21 mouse cellular contexts compared by ENCODE assay signal in genomic region chr4:97346799-97347198, GRCm38 (mm10).
DNase-seq lines count a peak whose midpoint lies in the region; ATAC-seq and TF ChIP-seq lines count a peak whose summit lies in the region.
"Had no signal": no experiment of that assay in that cellular context is flagged by ENCODE, and none has a peak within 500 bp of the region (broad histone marks: within the 10 kb centered on the region; RNA-seq: fewer than 3 reads in every experiment).

No protein-coding gene starts in this region.

- no peak for TF ChIP-seq CTCF in brain, embryonic 14.5 days (IDR thresholded peaks at IDR 0.05; ENCODE audit: borderline replicate concordance, extremely low read depth, insufficient read depth, insufficient read length)
- no peak for TF ChIP-seq CTCF in kidney, adult 2 months (conservative IDR thresholded peaks at IDR 0.05; ENCODE audit: insufficient read depth, insufficient read length, low read depth, low read length)

- no peak overlapping the region for H3K4me2 ChIP-seq in hindbrain, embryonic 16.5 days (ENCODE audit: low read length)
- no peak overlapping the region for H3K4me2 ChIP-seq in hindbrain, embryonic 14.5 days (replicated peaks)
- H3K4me2 ChIP-seq: heart, embryonic 13.5 days; liver, embryonic 12.5 days; lung, embryonic 14.5 days; midbrain, embryonic 11.5 days; neural tube, embryonic 13.5 days had no signal

- no peak overlapping the region for H3K9ac ChIP-seq in hindbrain, embryonic 16.5 days (ENCODE audit: low read depth, low read length)
- H3K9ac ChIP-seq in hindbrain, embryonic 14.5 days, result no peak overlapping the region
- H3K9ac ChIP-seq: heart, embryonic 13.5 days; liver, embryonic 12.5 days; lung, embryonic 14.5 days; neural tube, embryonic 13.5 days had no signal

- no peak overlapping the region for H3K27ac ChIP-seq in hindbrain, embryonic 16.5 days (ENCODE audit: low read depth, low read length)
- H3K27ac ChIP-seq in hindbrain, embryonic 14.5 days, result no peak overlapping the region
- H3K27ac ChIP-seq in kidney, adult 2 months (ENCODE audit: insufficient read depth, low read depth, low read length), result no peak overlapping the region
- H3K27ac ChIP-seq: forebrain, embryonic 10.5 days; heart, embryonic 13.5 days; kidney, postnatal 0 days; liver, embryonic 12.5 days; neural tube, embryonic 13.5 days had no signal

- H3K4me1 ChIP-seq in hindbrain, embryonic 16.5 days (ENCODE audit: control insufficient read depth, insufficient read depth, low read depth, low read length), result no peaks in the 10 kb centered on the region
- no peaks in the 10 kb centered on the region for H3K4me1 ChIP-seq in hindbrain, embryonic 14.5 days (replicated peaks; ENCODE audit: control insufficient read depth, insufficient read depth, low read length)
- H3K4me1 ChIP-seq in kidney, adult 2 months (ENCODE audit: control insufficient read depth, insufficient read depth, low read length), result no peaks in the 10 kb centered on the region
- H3K4me1 ChIP-seq: forebrain, embryonic 10.5 days; heart, embryonic 13.5 days; liver, embryonic 12.5 days; neural tube, embryonic 13.5 days had no signal

- H3K36me3 ChIP-seq in hindbrain, embryonic 16.5 days (ENCODE audit: control insufficient read depth, insufficient read depth, low read length), result no peaks in the 10 kb centered on the region
- no peaks in the 10 kb centered on the region for H3K36me3 ChIP-seq in hindbrain, embryonic 14.5 days (replicated peaks; ENCODE audit: control insufficient read depth, insufficient read depth)
- no peaks in the 10 kb centered on the region for H3K36me3 ChIP-seq in kidney, adult 2 months (ENCODE audit: control insufficient read depth, insufficient read depth, low read length)
- H3K36me3 ChIP-seq: forebrain, embryonic 10.5 days; heart, embryonic 13.5 days; liver, embryonic 12.5 days; neural tube, embryonic 13.5 days had no signal

- no peak overlapping the region for H3K4me3 ChIP-seq in hindbrain, embryonic 16.5 days (ENCODE audit: low read length)
- H3K4me3 ChIP-seq in hindbrain, embryonic 14.5 days (replicated peaks; ENCODE audit: low read length), result no peak overlapping the region
- H3K4me3 ChIP-seq in kidney, adult 2 months (ENCODE audit: insufficient read depth, low read depth, low read length), result no peak overlapping the region
- H3K4me3 ChIP-seq: forebrain, embryonic 10.5 days; heart, embryonic 13.5 days; liver, embryonic 12.5 days; neural tube, embryonic 13.5 days had no signal

- H3K27me3 ChIP-seq in hindbrain, embryonic 16.5 days (replicated peaks; ENCODE audit: control insufficient read depth, insufficient read depth, low read length), result no peaks in the 10 kb centered on the region
- no peaks in the 10 kb centered on the region for H3K27me3 ChIP-seq in hindbrain, embryonic 14.5 days (ENCODE audit: control insufficient read depth, insufficient read depth, low read length)
- no peaks in the 10 kb centered on the region for H3K27me3 ChIP-seq in kidney, adult 2 months (replicated peaks; ENCODE audit: control insufficient read depth, insufficient read depth, low read length)
- H3K27me3 ChIP-seq: heart, embryonic 13.5 days; liver, embryonic 12.5 days; neural tube, embryonic 13.5 days had no signal

- 0 out of 2 replicates have a peak, but pooled peaks have one; percentile 50 for ATAC-seq in hindbrain, embryonic 16.5 days
- ATAC-seq in hindbrain, embryonic 14.5 days (ENCODE audit: low FRiP score), result no peak
- ATAC-seq: liver, embryonic 12.5 days had no signal

- WGBS in hindbrain, embryonic 16.5 days, result 72% methylated on average over 3 of the region's 3 CpGs
- WGBS in hindbrain, embryonic 14.5 days, result 65% methylated on average over 3 of the region's 3 CpGs
- 63% methylated on average over 3 of the region's 3 CpGs for WGBS in kidney, adult 2 months

- no peak for DNase-seq in hindbrain, embryonic 14.5 days (ENCODE audit: low spot score)
- DNase-seq in right cerebral cortex, adult 18-20 months, result peak; percentile 8
- no peak for DNase-seq in right cerebral cortex, postnatal 36 days (ENCODE audit: low spot score in 2 of 2)
- DNase-seq in brain, embryonic 14.5 days (ENCODE audit: low read depth), result peak; percentile 38
- DNase-seq in telencephalon, adult 2 months (ENCODE audit: low read depth, low spot score), result peak; percentile 6
- no peak for DNase-seq in kidney, adult 2 months
- DNase-seq: adrenal gland, postnatal 25 days; cerebellum, adult 18-20 months; gastrocnemius, postnatal 14 days; heart, adult 18-20 months; kidney, adult 11 months; lung, embryonic 14.5 days; lung, postnatal 36 days; thymus, postnatal 14 days had no signal

- no peak for TF ChIP-seq POLR2A in brain, embryonic 14.5 days (IDR thresholded peaks at IDR 0.05; ENCODE audit: borderline replicate concordance, extremely low read depth, insufficient read depth, insufficient read length, poor library complexity, severe bottlenecking)
- no peak for TF ChIP-seq POLR2A in kidney, adult 2 months (IDR thresholded peaks at IDR 0.05; ENCODE audit: low read depth, low read length)

- H3K9me3 ChIP-seq in hindbrain, embryonic 16.5 days (ENCODE audit: control insufficient read depth, low read length), result no peaks in the 10 kb centered on the region
- H3K9me3 ChIP-seq in hindbrain, embryonic 14.5 days (ENCODE audit: control insufficient read depth, low read length), result no peaks in the 10 kb centered on the region
- H3K9me3 ChIP-seq: forebrain, embryonic 10.5 days; heart, embryonic 13.5 days; liver, embryonic 12.5 days; neural tube, embryonic 13.5 days had no signal

Comparison
In these comparisons a context has a peak if more than half of its experiments do, and no peak if none do; other contexts are left out.
1. DNase-seq: peak in right cerebral cortex, adult 18-20 months (single experiment), brain, embryonic 14.5 days (single experiment) and telencephalon, adult 2 months (single experiment); none in hindbrain, embryonic 14.5 days (single experiment), right cerebral cortex, postnatal 36 days (0 of 2) and kidney, adult 2 months (single experiment).